ENCODE assay signal across 21 mouse cellular contexts in the genomic region with DNA sequence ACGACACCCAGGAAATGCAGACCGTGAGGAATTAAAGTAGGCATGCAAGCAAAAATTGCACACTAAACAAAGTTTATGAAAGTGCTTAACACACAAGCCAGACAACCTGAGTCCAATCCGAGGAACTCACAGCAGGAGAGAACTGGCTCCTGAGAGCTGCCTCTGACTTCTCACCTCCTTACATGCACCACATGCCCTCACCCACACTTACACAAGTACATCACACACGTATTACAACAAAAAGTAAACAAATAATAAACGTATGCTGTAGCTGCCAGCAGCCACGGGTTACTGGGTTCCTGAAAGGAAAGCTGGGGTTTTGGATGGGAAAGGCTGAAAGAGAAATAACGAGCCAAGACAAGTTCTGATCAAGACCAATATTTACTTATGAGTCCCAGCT.
DNase-seq lines count a peak whose midpoint lies in the region; ATAC-seq and TF ChIP-seq lines count a peak whose summit lies in the region.
"Had no signal": no experiment of that assay in that cellular context is flagged by ENCODE, and none has a peak within 500 bp of the region (broad histone marks: within the 10 kb centered on the region; RNA-seq: fewer than 3 reads in every experiment).

No protein-coding gene starts in this region.

- H3K36me3 ChIP-seq in forebrain, embryonic 11.5 days (ENCODE audit: control insufficient read depth, insufficient read depth, low read length), result no peaks in the 10 kb centered on the region
- H3K36me3 ChIP-seq in forebrain, embryonic 13.5 days (ENCODE audit: poor library complexity, severe bottlenecking), result no peaks in the 10 kb centered on the region
- no peaks in the 10 kb centered on the region for H3K36me3 ChIP-seq in liver, postnatal 0 days (replicated peaks; ENCODE audit: insufficient read depth, low read length)
- H3K36me3 ChIP-seq: embryonic facial prominence, embryonic 15.5 days; forebrain, embryonic 15.5 days; hindbrain, embryonic 15.5 days had no signal

- TF ChIP-seq CTCF in liver, postnatal 0 days (IDR thresholded peaks at IDR 0.05; ENCODE audit: low read depth), result no peak

- no peaks in the 10 kb centered on the region for H3K27me3 ChIP-seq in forebrain, embryonic 11.5 days (ENCODE audit: control insufficient read depth, insufficient read depth, low read length)
- H3K27me3 ChIP-seq in forebrain, embryonic 13.5 days, result no peaks in the 10 kb centered on the region
- H3K27me3 ChIP-seq in liver, postnatal 0 days (ENCODE audit: insufficient read depth, low read length), result no peaks in the 10 kb centered on the region
- H3K27me3 ChIP-seq: embryonic facial prominence, embryonic 15.5 days; forebrain, embryonic 15.5 days; heart, embryonic 13.5 days; hindbrain, embryonic 15.5 days had no signal

- DNase-seq in forebrain, embryonic 11.5 days (ENCODE audit: low spot score), result peak; percentile 15
- DNase-seq in liver, result peak; percentile 0
- DNase-seq in liver, postnatal 0 days, result no peak
- DNase-seq in lung, postnatal 25 days (ENCODE audit: low spot score), result peak; percentile 32
- no peak for DNase-seq in lung, postnatal 14 days
- DNase-seq in thymus, postnatal 10 days (ENCODE audit: low spot score in 2 of 2), result no peak
- DNase-seq: adrenal gland, adult 2 months; adrenal gland, postnatal 25 days; cerebellum, adult 2 months; cerebellum, postnatal 14 days; embryo, embryonic 11 days; gastrocnemius, postnatal 36 days; heart, adult 18-20 months; heart, postnatal 36 days had no signal

- H3K4me3 ChIP-seq in forebrain, embryonic 11.5 days (ENCODE audit: low read depth, low read length), result no peak overlapping the region
- no peak overlapping the region for H3K4me3 ChIP-seq in forebrain, embryonic 13.5 days
- no peak overlapping the region for H3K4me3 ChIP-seq in liver, postnatal 0 days (ENCODE audit: low read depth, low read length)
- no peak overlapping the region for H3K4me3 ChIP-seq in brown adipose tissue, adult 24 weeks (ENCODE audit: insufficient read depth, low read depth, low read length)
- H3K4me3 ChIP-seq: embryonic facial prominence, embryonic 15.5 days; erythroblast, embryonic 14.5 days; forebrain, embryonic 15.5 days; heart, embryonic 13.5 days; hindbrain, embryonic 15.5 days had no signal

- no peak overlapping the region for H3K27ac ChIP-seq in forebrain, embryonic 11.5 days (ENCODE audit: low read depth, low read length)
- no peak overlapping the region for H3K27ac ChIP-seq in forebrain, embryonic 13.5 days
- no peak overlapping the region for H3K27ac ChIP-seq in liver, postnatal 0 days (ENCODE audit: low read depth)
- H3K27ac ChIP-seq in brown adipose tissue, adult 24 weeks (replicated peaks; ENCODE audit: low read depth, low read length), result 0 out of 2 replicates have a peak overlapping the region, but pooled peaks have one; percentile 16
- H3K27ac ChIP-seq: embryonic facial prominence, embryonic 15.5 days; forebrain, embryonic 15.5 days; heart, embryonic 13.5 days; hindbrain, embryonic 15.5 days had no signal

- H3K9me3 ChIP-seq in forebrain, embryonic 11.5 days (ENCODE audit: control insufficient read depth, low read length), result no peaks in the 10 kb centered on the region; the same call in 1 of the 2 replicates
- peaks cover 9% of the 10 kb centered on the region for H3K9me3 ChIP-seq in forebrain, embryonic 13.5 days (replicated peaks)
- H3K9me3 ChIP-seq in liver, postnatal 0 days (ENCODE audit: low read length), result no peaks in the 10 kb centered on the region
- H3K9me3 ChIP-seq: embryonic facial prominence, embryonic 15.5 days; forebrain, embryonic 15.5 days; hindbrain, embryonic 15.5 days had no signal

- H3K4me2 ChIP-seq in forebrain, embryonic 11.5 days (ENCODE audit: low read depth, low read length, severe bottlenecking), result no peak overlapping the region
- no peak overlapping the region for H3K4me2 ChIP-seq in forebrain, embryonic 13.5 days
- no peak overlapping the region for H3K4me2 ChIP-seq in liver, postnatal 0 days (ENCODE audit: low read depth, low read length)
- H3K4me2 ChIP-seq: embryonic facial prominence, embryonic 15.5 days; forebrain, embryonic 15.5 days; heart, embryonic 13.5 days; hindbrain, embryonic 15.5 days had no signal

- no peaks in the 10 kb centered on the region for H3K4me1 ChIP-seq in forebrain, embryonic 11.5 days (replicated peaks; ENCODE audit: control insufficient read depth, insufficient read depth, low read length)
- no peaks in the 10 kb centered on the region for H3K4me1 ChIP-seq in forebrain, embryonic 13.5 days
- no peaks in the 10 kb centered on the region for H3K4me1 ChIP-seq in liver, postnatal 0 days (ENCODE audit: insufficient read depth)
- peaks cover 8% of the 10 kb centered on the region; the same call in 1 of the 2 replicates for H3K4me1 ChIP-seq in brown adipose tissue, adult 24 weeks (ENCODE audit: control insufficient read depth, insufficient read depth, insufficient read length, low read length)
- H3K4me1 ChIP-seq: forebrain, embryonic 15.5 days; heart, embryonic 13.5 days; hindbrain, embryonic 15.5 days had no signal

- no peak for TF ChIP-seq EP300 in liver, postnatal 0 days (IDR thresholded peaks at IDR 0.05; ENCODE audit: low read depth)

- WGBS in forebrain, embryonic 11.5 days, result 90% methylated on average over 7 of the region's 7 CpGs
- WGBS in forebrain, embryonic 13.5 days, result 86% methylated on average over 7 of the region's 7 CpGs
- WGBS in liver, postnatal 0 days (ENCODE audit: insufficient replicate concordance), result 73% methylated on average over 7 of the region's 7 CpGs

- H3K9ac ChIP-seq in forebrain, embryonic 11.5 days (ENCODE audit: low read length), result no peak overlapping the region
- no peak overlapping the region for H3K9ac ChIP-seq in forebrain, embryonic 13.5 days
- no peak overlapping the region for H3K9ac ChIP-seq in liver, postnatal 0 days (replicated peaks)
- H3K9ac ChIP-seq: embryonic facial prominence, embryonic 15.5 days; forebrain, embryonic 15.5 days; heart, embryonic 13.5 days; hindbrain, embryonic 15.5 days had no signal

- no peak for ATAC-seq in forebrain, embryonic 11.5 days (replicated peaks; ENCODE audit: low FRiP score)
- no peak for ATAC-seq in forebrain, embryonic 13.5 days
- no peak for ATAC-seq in liver, postnatal 0 days
- ATAC-seq: forebrain, embryonic 15.5 days had no signal

Comparison
In these comparisons a context has a peak if more than half of its experiments do, and no peak if none do; other contexts are left out.
1. DNase-seq: peak in forebrain, embryonic 11.5 days (single experiment), liver (single experiment) and lung, postnatal 25 days (single experiment); none in liver, postnatal 0 days (single experiment), lung, postnatal 14 days (single experiment) and thymus, postnatal 10 days (0 of 2).